Mouse (Mus musculus): ENCODE measurements around the gene Cacna2d2. TPM values are rescaled to one million over a fixed set of nuclear protein-coding genes. Genes with fewer than 3 reads are reported as not detected.

The Cacna2d2 gene
- polyA plus RNA-seq, 1 experiment from 2014 or later, result 0.18 TPM

GRCm38 (mm10) chr9:107370106-107370463, 29.3 kb upstream of the Cacna2d2 start:
- ATAC-seq (replicated peaks; ENCODE audit: low FRiP score), result peak; percentile 37
- H3K9ac ChIP-seq (ENCODE audit: low read depth, low read length), result no peak overlapping the region

GRCm38 (mm10) chr9:107372441-107372840, 27.0 kb upstream of the Cacna2d2 start:
- ATAC-seq (replicated peaks; ENCODE audit: low FRiP score) (no peak), DNase-seq (ENCODE audit: low spot score) (no peak)
- Histone ChIP-seq H3K4me1 (replicated peaks; ENCODE audit: control insufficient read depth, insufficient read depth, low read length) (peaks cover 33% of the 10 kb centered on the region), H3K4me3 (ENCODE audit: low read depth, low read length) (no peak overlapping the region), H3K4me2 (no peak overlapping the region), H3K9ac (ENCODE audit: low read depth, low read length) (no peak overlapping the region), H3K27ac (ENCODE audit: low read depth, low read length) (peak overlapping the region; percentile 20; the same call in 1 of the 2 replicates), H3K36me3 (ENCODE audit: control insufficient read depth, insufficient read depth, low read length) (no peaks in the 10 kb centered on the region), H3K9me3 (ENCODE audit: control insufficient read depth, low read length) (no peaks in the 10 kb centered on the region), H3K27me3 (replicated peaks; ENCODE audit: control insufficient read depth, insufficient read depth, low read length) (peaks cover 29% of the 10 kb centered on the region)
- whole genome bisulfite sequencing, result 51% methylated on average over 4 of the region's 4 CpGs

More at GRCm38 (mm10) chr9:107370106-107370463, 29.3 kb upstream of the Cacna2d2 start:
- Histone ChIP-seq H3K4me2 (peak overlapping the region; percentile 61), H3K4me3 (ENCODE audit: low read depth, low read length) (no peak overlapping the region), H3K4me1 (replicated peaks; ENCODE audit: control insufficient read depth, insufficient read depth, low read length) (peaks cover 34% of the 10 kb centered on the region), H3K9me3 (ENCODE audit: control insufficient read depth, low read length) (no peaks in the 10 kb centered on the region), H3K27ac (ENCODE audit: low read depth, low read length) (peak overlapping the region; percentile 77), H3K27me3 (replicated peaks; ENCODE audit: control insufficient read depth, insufficient read depth, low read length) (peaks cover 8% of the 10 kb centered on the region), H3K36me3 (ENCODE audit: control insufficient read depth, insufficient read depth, low read length) (no peaks in the 10 kb centered on the region)
- DNase-seq (ENCODE audit: low spot score), result no peak
- 3% methylated on average over 4 of the region's 4 CpGs for WGBS

DNA sequence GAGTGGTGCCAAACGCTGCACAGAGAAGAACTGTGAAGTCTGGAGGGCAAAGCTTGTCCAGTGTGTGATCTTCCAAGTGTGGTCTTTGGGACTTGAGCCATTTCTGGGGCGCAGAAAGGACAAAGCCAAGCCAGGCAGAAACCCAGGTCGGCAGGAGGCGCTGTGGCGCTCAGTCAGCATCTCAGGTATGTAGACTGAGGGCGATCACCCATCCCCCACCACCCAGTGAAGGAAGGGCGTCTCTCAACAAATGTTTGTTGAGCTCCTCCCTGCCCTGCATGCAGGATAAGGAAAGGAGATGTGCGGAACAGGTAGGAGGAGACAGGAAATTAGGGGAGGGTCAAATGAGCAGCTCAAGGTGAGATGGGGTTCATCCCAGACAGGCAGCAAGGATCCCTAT, 24.8 kb upstream of the Cacna2d2 start:
- peaks cover 50% of the 10 kb centered on the region for H3K27me3 ChIP-seq (replicated peaks; ENCODE audit: control insufficient read depth, insufficient read depth, low read length)
- peaks cover 21% of the 10 kb centered on the region for H3K4me1 ChIP-seq (replicated peaks; ENCODE audit: control insufficient read depth, insufficient read depth, low read length)
- no peak overlapping the region for H3K9ac ChIP-seq (ENCODE audit: low read depth, low read length)
- H3K36me3 ChIP-seq (ENCODE audit: control insufficient read depth, insufficient read depth, low read length), result no peaks in the 10 kb centered on the region
- DNase-seq (ENCODE audit: low spot score) (no peak), ATAC-seq (replicated peaks; ENCODE audit: low FRiP score) (peak; percentile 25; the same call in 1 of the 2 replicates)
- H3K27ac ChIP-seq (ENCODE audit: low read depth, low read length), result no peak overlapping the region; the same call in 1 of the 2 replicates
- no peaks in the 10 kb centered on the region for H3K9me3 ChIP-seq (ENCODE audit: control insufficient read depth, low read length)
- 5% methylated on average over 8 of the region's 8 CpGs for WGBS
- H3K4me2 ChIP-seq, result peak overlapping the region; percentile 37
- no peak overlapping the region for H3K4me3 ChIP-seq (ENCODE audit: low read depth, low read length)

GRCm38 (mm10) chr9:107375451-107375850, 24.0 kb upstream of the Cacna2d2 start:
- ATAC-seq (replicated peaks; ENCODE audit: low FRiP score), result 0 out of 2 replicates have a peak, but pooled peaks have one; percentile 40
- H3K4me2 ChIP-seq, result peak overlapping the region; percentile 37; the same call in 1 of the 2 replicates
- no peak overlapping the region; the same call in 1 of the 2 replicates for H3K27ac ChIP-seq (ENCODE audit: low read depth, low read length)
- no peaks in the 10 kb centered on the region for H3K36me3 ChIP-seq (ENCODE audit: control insufficient read depth, insufficient read depth, low read length)
- peaks cover 59% of the 10 kb centered on the region for H3K27me3 ChIP-seq (replicated peaks; ENCODE audit: control insufficient read depth, insufficient read depth, low read length)
- H3K9me3 ChIP-seq (ENCODE audit: control insufficient read depth, low read length), result no peaks in the 10 kb centered on the region
- no peak for DNase-seq (ENCODE audit: low spot score)
- WGBS, result 28% methylated on average over 5 of the region's 5 CpGs
- H3K4me3 ChIP-seq (ENCODE audit: low read depth, low read length), result no peak overlapping the region
- no peak overlapping the region for H3K9ac ChIP-seq (ENCODE audit: low read depth, low read length)
- peaks cover 16% of the 10 kb centered on the region for H3K4me1 ChIP-seq (replicated peaks; ENCODE audit: control insufficient read depth, insufficient read depth, low read length)

- Histone ChIP-seq H3K4me2 (peak overlapping the region; percentile 60), H3K36me3 (ENCODE audit: control insufficient read depth, insufficient read depth, low read length) (no peaks in the 10 kb centered on the region), H3K27ac (ENCODE audit: low read depth, low read length) (no peak overlapping the region), H3K4me1 (replicated peaks; ENCODE audit: control insufficient read depth, insufficient read depth, low read length) (peaks cover 8% of the 10 kb centered on the region), H3K4me3 (ENCODE audit: low read depth, low read length) (peak overlapping the region; percentile 40), H3K9me3 (ENCODE audit: control insufficient read depth, low read length) (no peaks in the 10 kb centered on the region), H3K9ac (ENCODE audit: low read depth, low read length) (no peak overlapping the region), H3K27me3 (replicated peaks; ENCODE audit: control insufficient read depth, insufficient read depth, low read length) (peaks cover 85% of the 10 kb centered on the region)
- ATAC-seq (replicated peaks; ENCODE audit: low FRiP score) (no peak), DNase-seq (ENCODE audit: low spot score) (no peak)
- WGBS, result 2% methylated on average over 35 of the region's 35 CpGs
These were observed 21.4 kb upstream of the Cacna2d2 start for GRCm38 (mm10) chr9:107377961-107378512.

- H3K27ac ChIP-seq (ENCODE audit: low read depth, low read length), result no peak overlapping the region
- no peak for DNase-seq (ENCODE audit: low spot score)
- no peak overlapping the region for H3K4me3 ChIP-seq (ENCODE audit: low read depth, low read length)
- 11% methylated on average over 8 of the region's 8 CpGs for WGBS
- peaks cover 3% of the 10 kb centered on the region; the same call in 1 of the 2 replicates for H3K4me1 ChIP-seq (replicated peaks; ENCODE audit: control insufficient read depth, insufficient read depth, low read length)
- peaks cover 88% of the 10 kb centered on the region for H3K27me3 ChIP-seq (replicated peaks; ENCODE audit: control insufficient read depth, insufficient read depth, low read length)
- ATAC-seq (replicated peaks; ENCODE audit: low FRiP score), result no peak
- H3K9me3 ChIP-seq (ENCODE audit: control insufficient read depth, low read length), result no peaks in the 10 kb centered on the region
- H3K4me2 ChIP-seq, result no peak overlapping the region
- H3K9ac ChIP-seq (ENCODE audit: low read depth, low read length), result no peak overlapping the region
- H3K36me3 ChIP-seq (ENCODE audit: control insufficient read depth, insufficient read depth, low read length), result no peaks in the 10 kb centered on the region
These were observed 17.7 kb upstream of the Cacna2d2 start for GRCm38 (mm10) chr9:107381723-107382122.

GRCm38 (mm10) chr9:107384396-107384795, 15.0 kb upstream of the Cacna2d2 start:
- no peak for ATAC-seq (replicated peaks; ENCODE audit: low FRiP score)
- DNase-seq (ENCODE audit: low spot score), result no peak
- H3K27me3 ChIP-seq (replicated peaks; ENCODE audit: control insufficient read depth, insufficient read depth, low read length), result peaks cover 68% of the 10 kb centered on the region

DNA sequence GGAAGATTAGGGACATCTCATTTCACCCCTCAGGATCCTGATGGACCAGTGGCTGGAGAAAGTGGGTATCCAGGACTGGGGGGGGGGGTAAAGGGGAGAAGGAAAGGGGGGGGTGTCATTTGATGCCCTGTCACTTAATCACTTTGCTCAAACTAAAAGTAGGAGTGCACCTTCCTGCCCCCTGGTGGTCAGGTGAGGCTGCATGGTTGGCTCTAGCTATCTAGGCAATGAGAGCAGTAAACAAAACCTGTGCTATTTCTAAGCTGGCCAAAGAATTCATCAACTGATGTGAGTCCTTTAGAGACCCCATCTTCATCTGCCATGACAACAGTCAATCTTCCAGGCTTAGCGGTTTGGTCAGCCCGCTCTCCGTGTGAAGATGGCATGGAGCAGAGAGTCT, 12.7 kb upstream of the Cacna2d2 start:
- no peak overlapping the region for H3K4me2 ChIP-seq
- H3K4me3 ChIP-seq (ENCODE audit: low read depth, low read length), result no peak overlapping the region
- peaks cover 45% of the 10 kb centered on the region for H3K27me3 ChIP-seq (replicated peaks; ENCODE audit: control insufficient read depth, insufficient read depth, low read length)
- no peaks in the 10 kb centered on the region for H3K36me3 ChIP-seq (ENCODE audit: control insufficient read depth, insufficient read depth, low read length)
- ATAC-seq (replicated peaks; ENCODE audit: low FRiP score) (no peak), DNase-seq (ENCODE audit: low spot score) (no peak)
- WGBS, result 61% methylated on average over 3 of the region's 3 CpGs
- peaks cover 4% of the 10 kb centered on the region; the same call in 1 of the 2 replicates for H3K4me1 ChIP-seq (replicated peaks; ENCODE audit: control insufficient read depth, insufficient read depth, low read length)
- H3K9me3 ChIP-seq (ENCODE audit: control insufficient read depth, low read length), result no peaks in the 10 kb centered on the region
- no peak overlapping the region for H3K9ac ChIP-seq (ENCODE audit: low read depth, low read length)
- no peak overlapping the region for H3K27ac ChIP-seq (ENCODE audit: low read depth, low read length)

More at GRCm38 (mm10) chr9:107384396-107384795, 15.0 kb upstream of the Cacna2d2 start:
- Histone ChIP-seq H3K36me3 (ENCODE audit: control insufficient read depth, insufficient read depth, low read length) (no peaks in the 10 kb centered on the region), H3K9ac (ENCODE audit: low read depth, low read length) (no peak overlapping the region), H3K4me1 (replicated peaks; ENCODE audit: control insufficient read depth, insufficient read depth, low read length) (peaks cover 4% of the 10 kb centered on the region; the same call in 1 of the 2 replicates), H3K9me3 (ENCODE audit: control insufficient read depth, low read length) (no peaks in the 10 kb centered on the region), H3K27ac (ENCODE audit: low read depth, low read length) (no peak overlapping the region), H3K4me3 (ENCODE audit: low read depth, low read length) (no peak overlapping the region), H3K4me2 (no peak overlapping the region)
- 38% methylated on average over 3 of the region's 3 CpGs for WGBS

GRCm38 (mm10) chr9:107387708-107388107, 11.7 kb upstream of the Cacna2d2 start:
- no peaks in the 10 kb centered on the region for H3K9me3 ChIP-seq (ENCODE audit: control insufficient read depth, low read length)
- ATAC-seq (replicated peaks; ENCODE audit: low FRiP score), result no peak
- H3K4me2 ChIP-seq, result no peak overlapping the region
- peaks cover 4% of the 10 kb centered on the region; the same call in 1 of the 2 replicates for H3K4me1 ChIP-seq (replicated peaks; ENCODE audit: control insufficient read depth, insufficient read depth, low read length)
- H3K9ac ChIP-seq (ENCODE audit: low read depth, low read length), result no peak overlapping the region
- WGBS, result 83% methylated on average over 3 of the region's 3 CpGs
- H3K27ac ChIP-seq (ENCODE audit: low read depth, low read length), result no peak overlapping the region
- no peak for DNase-seq (ENCODE audit: low spot score)
- H3K36me3 ChIP-seq (ENCODE audit: control insufficient read depth, insufficient read depth, low read length), result no peaks in the 10 kb centered on the region
- H3K4me3 ChIP-seq (ENCODE audit: low read depth, low read length), result no peak overlapping the region
- peaks cover 39% of the 10 kb centered on the region for H3K27me3 ChIP-seq (replicated peaks; ENCODE audit: control insufficient read depth, insufficient read depth, low read length)
